In the genomic region with DNA sequence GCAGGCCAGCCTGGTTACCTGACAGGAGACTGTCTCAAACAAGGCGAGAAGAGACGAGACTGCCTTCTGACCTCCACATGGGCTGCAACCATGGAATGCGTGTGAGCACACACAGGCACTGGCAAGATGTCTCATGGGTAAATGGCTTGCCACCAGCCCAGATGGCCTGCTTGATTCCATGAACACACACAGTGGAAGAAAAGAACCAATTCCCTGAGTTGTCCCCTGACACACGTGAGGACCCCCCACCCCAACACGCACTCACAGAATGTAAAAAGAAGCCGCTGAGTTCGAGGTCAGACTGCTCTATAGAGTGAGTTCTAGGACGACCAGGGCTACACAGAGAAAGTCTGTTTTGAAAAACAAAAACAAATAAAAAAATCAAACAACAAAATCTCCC, we compare ENCODE assay signal across 9 mouse cellular contexts. TPM values are rescaled to one million over a fixed set of nuclear protein-coding genes. Genes with fewer than 3 reads are reported as not detected.
DNase-seq lines count a peak whose midpoint lies in the region; ATAC-seq and TF ChIP-seq lines count a peak whose summit lies in the region.
"Had no signal": no experiment of that assay in that cellular context is flagged by ENCODE, and none has a peak within 500 bp of the region (broad histone marks: within the 10 kb centered on the region; RNA-seq: fewer than 3 reads in every experiment).

A gene (minus strand): TSS at position 101 of the 400 bp plus-strand sequence.

- peaks cover 9% of the 10 kb centered on the region for H3K4me1 ChIP-seq in liver, embryonic 11.5 days (replicated peaks; ENCODE audit: control insufficient read depth, insufficient read depth, low read length)
- H3K4me1 ChIP-seq in forebrain, postnatal 0 days (ENCODE audit: insufficient read depth): peaks cover 4% of the 10 kb centered on the region; the same call in 1 of the 2 replicates
- peaks cover 4% of the 10 kb centered on the region; the same call in 1 of the 2 replicates for H3K4me1 ChIP-seq in limb, embryonic 11.5 days (ENCODE audit: control insufficient read depth, insufficient read depth, low read length)
- H3K4me1 ChIP-seq in small intestine, adult 2 months (ENCODE audit: control insufficient read depth, insufficient read depth, insufficient read length, low read length): peaks cover 4% of the 10 kb centered on the region; the same call in 1 of the 2 replicates

- no peak within 1 kb of the TSS for H3K27ac ChIP-seq in liver, embryonic 11.5 days (ENCODE audit: low read depth, low read length)
- H3K27ac ChIP-seq in forebrain, postnatal 0 days (ENCODE audit: low read depth, low read length): no peak within 1 kb of the TSS
- no peak within 1 kb of the TSS for H3K27ac ChIP-seq in limb, embryonic 11.5 days (replicated peaks; ENCODE audit: low read depth, low read length)
- no peak within 1 kb of the TSS for H3K27ac ChIP-seq in small intestine, adult 2 months (ENCODE audit: insufficient read depth, low read depth, low read length)

- 83% methylated on average over 8 of the region's 8 CpGs for WGBS in liver, embryonic 11.5 days
- 87% methylated on average over 8 of the region's 8 CpGs for whole genome bisulfite sequencing in forebrain, postnatal 0 days
- 85% methylated on average over 8 of the region's 8 CpGs for WGBS in limb, embryonic 11.5 days
- 86% methylated on average over 8 of the region's 8 CpGs for WGBS in small intestine, adult 2 months

- no peak for ATAC-seq in liver, embryonic 11.5 days (replicated peaks; ENCODE audit: low FRiP score)
- ATAC-seq in forebrain, postnatal 0 days: no peak
- ATAC-seq in limb, embryonic 11.5 days (ENCODE audit: insufficient number of reproducible peaks, low FRiP score, low TSS enrichment, low read depth): no peak

- H3K4me3 ChIP-seq in liver, embryonic 11.5 days (ENCODE audit: low read depth, low read length): peak within 1 kb of the TSS; percentile 34
- peak within 1 kb of the TSS; percentile 32 for H3K4me3 ChIP-seq in forebrain, postnatal 0 days (ENCODE audit: low read depth, low read length)
- H3K4me3 ChIP-seq in limb, embryonic 11.5 days (ENCODE audit: low read depth, low read length): peak within 1 kb of the TSS; percentile 20; the same call in 1 of the 2 replicates
- H3K4me3 ChIP-seq in small intestine, adult 2 months (ENCODE audit: low read depth, low read length): peak within 1 kb of the TSS; percentile 26

- DNase-seq in liver, embryonic 11.5 days (ENCODE audit: low spot score): no peak
- DNase-seq in liver: no peak
- DNase-seq in forebrain, postnatal 0 days: no peak
- DNase-seq in limb, embryonic 11.5 days (ENCODE audit: low spot score): no peak
- no peak for DNase-seq in thymus, postnatal 25 days
- no peak for DNase-seq in lung, postnatal 4 days

- peak within 1 kb of the TSS; percentile 57 for H3K4me2 ChIP-seq in liver, embryonic 11.5 days
- peak within 1 kb of the TSS; percentile 53 for H3K4me2 ChIP-seq in forebrain, postnatal 0 days (ENCODE audit: low read depth)
- peak within 1 kb of the TSS; percentile 46 for H3K4me2 ChIP-seq in limb, embryonic 11.5 days (ENCODE audit: low read depth, severe bottlenecking)

- no peak for TF ChIP-seq POLR2A in small intestine, adult 2 months (IDR thresholded peaks at IDR 0.05; ENCODE audit: low read depth, low read length)

- H3K36me3 ChIP-seq in liver, embryonic 11.5 days (ENCODE audit: control insufficient read depth, insufficient read depth, low read length): no peaks in the 10 kb centered on the region
- no peaks in the 10 kb centered on the region for H3K36me3 ChIP-seq in forebrain, postnatal 0 days (ENCODE audit: insufficient read depth)
- H3K36me3 ChIP-seq in limb, embryonic 11.5 days (ENCODE audit: control insufficient read depth, insufficient read depth, low read length): no peaks in the 10 kb centered on the region
- H3K36me3 ChIP-seq in small intestine, adult 2 months (ENCODE audit: control insufficient read depth, insufficient read depth, low read length): no peaks in the 10 kb centered on the region

- no peaks in the 10 kb centered on the region for H3K9me3 ChIP-seq in liver, embryonic 11.5 days (ENCODE audit: control insufficient read depth, low read length)
- no peaks in the 10 kb centered on the region for H3K9me3 ChIP-seq in forebrain, postnatal 0 days (ENCODE audit: low read length)
- H3K9me3 ChIP-seq in limb, embryonic 11.5 days (ENCODE audit: control insufficient read depth, low read length): peaks cover 2% of the 10 kb centered on the region; the same call in 1 of the 2 replicates

- no peak within 1 kb of the TSS for H3K9ac ChIP-seq in liver, embryonic 11.5 days (ENCODE audit: low read depth, low read length)
- H3K9ac ChIP-seq in forebrain, postnatal 0 days: peak within 1 kb of the TSS; percentile 32; the same call in 1 of the 2 replicates
- H3K9ac ChIP-seq in limb, embryonic 11.5 days (ENCODE audit: low read length): no peak within 1 kb of the TSS

- H3K27me3 ChIP-seq in liver, embryonic 11.5 days (replicated peaks; ENCODE audit: control insufficient read depth, insufficient read depth, low read length): peaks cover 53% of the 10 kb centered on the region
- peaks cover 50% of the 10 kb centered on the region for H3K27me3 ChIP-seq in forebrain, postnatal 0 days (ENCODE audit: insufficient read depth, low read length)
- peaks cover 50% of the 10 kb centered on the region for H3K27me3 ChIP-seq in limb, embryonic 11.5 days (ENCODE audit: control insufficient read depth, insufficient read depth, low read length)
- peaks cover 35% of the 10 kb centered on the region for H3K27me3 ChIP-seq in small intestine, adult 2 months (ENCODE audit: control insufficient read depth, insufficient read depth, low read length)

- TF ChIP-seq CTCF in forebrain, postnatal 0 days (IDR thresholded peaks at IDR 0.05; ENCODE audit: low read depth): no peak
- no peak for TF ChIP-seq CTCF in small intestine, adult 2 months (IDR thresholded peaks at IDR 0.05; ENCODE audit: extremely low read depth, insufficient read length, insufficient replicate concordance, low read depth, low read length)

RNA-seq across cellular contexts. Expression of the gene that starts here (rescaled TPM):
- polyA plus RNA-seq in liver, embryonic 11.5 days (2014; fragmentation: Nextera tagmentation; extraction: Ambion mirVana): 0.18 and 0.22 TPM in 2 replicates
- 10.1 and 10.2 TPM in 2 replicates for total RNA-seq in forebrain, postnatal 0 days (2014; rRNA removed)
- polyA plus RNA-seq in forebrain, postnatal 0 days (2015; fragmentation: Nextera tagmentation; extraction: Ambion mirVana): 12.6 and 14.7 TPM in 2 replicates
- polyA plus RNA-seq in limb, embryonic 11.5 days (2014; fragmentation: Nextera tagmentation; extraction: Ambion mirVana): 0.10 TPM in 1 of 2 replicates, not detected in the other
- 0.05 TPM in 1 of 2 replicates, not detected in the other for polyA plus RNA-seq in small intestine, adult 2 months (2012; rRNA removed)
- total RNA-seq: common myeloid progenitor, adult 5-6 weeks; liver, adult 2 months had no signal
- polyA plus RNA-seq: liver, adult 2 months had no signal

Comparison
In these comparisons a context has a peak if more than half of its experiments do, and no peak if none do; other contexts are left out.
1. RNA of the gene that starts here (polyA plus RNA-seq): 12.6 to 14.7 TPM in forebrain, postnatal 0 days; 0.18 to 0.22 TPM in liver, embryonic 11.5 days, 0.10 TPM in limb, embryonic 11.5 days and 0.05 TPM in small intestine, adult 2 months; every median in the first group is over 10 times any median in the second.
2. Peak in every context shown above with its lines, with median percentiles within 50 percentile points of each other: H3K4me2 ChIP-seq and H3K4me3 ChIP-seq.